Mouse (Mus musculus) gastrocnemius, postnatal 10 days (tissue): ENCODE results near the gene Atp7b. TPM values are rescaled to one million over a fixed set of nuclear protein-coding genes. Genes with fewer than 3 reads are reported as not detected.

Source experiments
- total RNA-seq, 2 experiments: library from RNA; stranded (reverse); gene quantifications; 2 replicates each; pipeline ENCODE4 v1.2.3; 2021

Gene Atp7b
- total RNA-seq, 2 experiments from 2014 or later, result 0.20 TPM; not detected in 1

Other genes with a start within 250 kb of the Atp7b start
- gene Defb50, start 236.8 kb downstream of the Atp7b start, total RNA-seq, result not detected
- gene Defb2, start 220.4 kb downstream of the Atp7b start, total RNA-seq, result not detected
- not detected for gene Defb10, start 201.4 kb downstream of the Atp7b start, total RNA-seq
- gene Defb9, start 174.9 kb downstream of the Atp7b start, total RNA-seq, result not detected
- not detected for gene Defb11, start 153.9 kb downstream of the Atp7b start, total RNA-seq
- gene Defb15, start 127.6 kb downstream of the Atp7b start, total RNA-seq, result not detected
- not detected for gene Defb35, start 122.0 kb downstream of the Atp7b start, total RNA-seq
- gene Defb13, start 113.5 kb downstream of the Atp7b start, total RNA-seq, result not detected
- gene Fam90a1a, start 101.6 kb downstream of the Atp7b start, total RNA-seq, result not detected
- not detected for gene Ccdc70, start 90.5 kb downstream of the Atp7b start, total RNA-seq
- 10 to 100 TPM in 1 of 2 experiments, 1 to 10 TPM in 1; 8.8 to 11.2 TPM for gene Alg11, start 416 bp upstream of the Atp7b start, total RNA-seq
- not detected for gene Nek5, start 64.7 kb upstream of the Atp7b start, total RNA-seq
- gene Nek3, start 106.1 kb upstream of the Atp7b start, total RNA-seq, result 1 to 10 TPM; 2.6 to 2.7 TPM
- 10 to 100 TPM in 1 of 2 experiments, 1 to 10 TPM in 1; 8.7 to 10.1 TPM for gene Ckap2, start 125.5 kb upstream of the Atp7b start, total RNA-seq
- 10 to 100 TPM; 29.0 to 31.1 TPM for gene Vps36, start 132.5 kb upstream of the Atp7b start, total RNA-seq
- gene Thsd1, start 167.0 kb upstream of the Atp7b start, total RNA-seq, result 1 to 10 TPM; 5.0 to 5.9 TPM
- gene Tpte, start 223.1 kb upstream of the Atp7b start, total RNA-seq, result under 1 TPM in 1 of 2 experiments, not detected in 1; 0.14 TPM